Mouse (Mus musculus): ENCODE measurements around the gene Gabrg2. TPM values are rescaled to one million over a fixed set of nuclear protein-coding genes. Genes with fewer than 3 reads are reported as not detected.

Gabrg2 gene
- not detected in 2 replicates for polyA plus RNA-seq (2011; ENCODE audit: insufficient read depth, insufficient read length, low read depth, missing spikeins)

DNA sequence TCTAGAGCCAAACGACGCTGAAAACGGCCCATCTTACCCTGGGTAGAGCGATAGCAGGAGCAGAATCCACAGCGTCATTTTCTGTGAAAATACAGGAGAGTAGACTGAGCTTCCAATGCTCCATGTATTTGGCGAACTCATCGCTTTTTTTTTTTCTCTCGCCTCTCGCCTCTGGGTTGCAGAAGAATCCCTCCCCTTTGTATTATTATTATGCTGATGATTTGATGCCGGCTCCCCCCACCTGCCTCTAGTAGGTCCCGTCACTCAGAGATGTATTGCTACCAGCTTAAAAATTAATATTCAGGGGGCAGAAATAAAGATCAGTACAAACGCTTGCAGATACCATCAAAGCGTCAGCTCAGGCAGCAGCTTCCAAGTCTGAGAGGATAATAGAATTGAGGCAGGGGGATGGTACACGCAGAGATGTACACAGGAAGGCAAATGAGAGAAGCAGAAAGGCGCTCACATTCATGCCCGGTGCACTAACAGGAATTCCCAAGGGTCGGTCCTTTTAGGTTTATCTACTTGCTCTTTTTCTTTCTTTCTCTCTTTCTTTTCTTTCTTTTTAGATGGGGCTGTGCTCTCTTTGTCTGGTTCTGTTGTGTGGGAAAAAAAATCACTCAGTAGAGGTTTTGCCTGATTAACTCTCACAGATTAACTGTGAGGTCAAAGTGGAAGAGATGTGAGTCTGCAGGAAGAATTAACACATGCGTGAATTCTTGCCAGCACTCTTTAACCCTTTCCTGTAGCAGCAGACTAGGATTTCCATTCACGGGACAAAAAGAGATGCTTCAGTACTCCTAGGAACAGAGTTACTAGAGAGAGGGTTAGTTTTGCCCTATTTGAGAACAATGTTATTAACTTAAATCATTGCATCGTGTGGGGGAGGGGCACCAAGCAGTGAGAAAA is at the start of gene Gabrg2:
Gene Gabrg2, minus strand, starts transcription at position 668 of the 909 bp plus-strand sequence.
- Histone ChIP-seq H3K27me3 (ENCODE audit: control insufficient read depth, insufficient read depth, low read length, poor library complexity, severe bottlenecking) (no peaks in the 10 kb centered on the region; the same call in 1 of the 2 replicates), H3K27ac (ENCODE audit: insufficient read depth, low read length) (no peak within 1 kb of the TSS), H3K9ac (ENCODE audit: low read depth, poor library complexity, severe bottlenecking) (no peak within 1 kb of the TSS), H3K36me3 (ENCODE audit: control insufficient read depth, insufficient read depth, low read length, poor library complexity, severe bottlenecking) (no peaks in the 10 kb centered on the region), H3K4me3 (ENCODE audit: low read depth, low read length) (no peak within 1 kb of the TSS), H3K9me3 (replicated peaks; ENCODE audit: control insufficient read depth, insufficient read depth, low read length, poor library complexity, severe bottlenecking) (no peaks in the 10 kb centered on the region), H3K4me1 (ENCODE audit: control insufficient read depth, insufficient read depth, low read length) (no peaks in the 10 kb centered on the region)
- TF ChIP-seq CTCF (IDR thresholded peaks at IDR 0.05; ENCODE audit: low read depth, low read length), result no peak
- no peak for TF ChIP-seq POLR2A (IDR thresholded peaks at IDR 0.05; ENCODE audit: insufficient read depth, low read length)
- no peak for TF ChIP-seq EP300 (IDR thresholded peaks at IDR 0.05; ENCODE audit: insufficient read depth, low read depth, low read length)

DNA sequence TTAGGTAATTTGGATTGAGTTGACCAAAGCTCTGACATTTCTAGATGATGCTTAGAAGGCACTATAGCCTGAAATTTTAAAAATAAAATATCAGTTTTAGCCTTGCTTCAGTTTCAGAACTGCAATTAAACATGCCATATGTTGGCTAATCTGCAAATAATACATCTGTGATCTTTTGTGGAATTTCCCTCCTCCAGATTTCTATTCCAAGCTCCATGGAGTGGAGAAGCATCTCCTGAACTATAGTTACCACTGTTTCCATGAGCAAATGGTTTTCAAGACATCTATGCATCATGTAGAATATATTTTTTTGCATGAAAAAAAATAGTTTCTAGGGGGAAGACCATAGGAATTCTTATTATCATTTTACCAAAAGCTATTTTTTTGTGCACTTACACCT is 47.5 kb upstream of the Gabrg2 start:
- Histone ChIP-seq H3K4me3 (ENCODE audit: low read depth, low read length) (no peak overlapping the region), H3K27me3 (ENCODE audit: control insufficient read depth, insufficient read depth, low read length, poor library complexity, severe bottlenecking) (no peaks in the 10 kb centered on the region), H3K9me3 (replicated peaks; ENCODE audit: control insufficient read depth, insufficient read depth, low read length, poor library complexity, severe bottlenecking) (no peaks in the 10 kb centered on the region), H3K9ac (ENCODE audit: low read depth, poor library complexity, severe bottlenecking) (no peak overlapping the region), H3K27ac (ENCODE audit: insufficient read depth, low read length) (no peak overlapping the region), H3K4me1 (ENCODE audit: control insufficient read depth, insufficient read depth, low read length) (no peaks in the 10 kb centered on the region), H3K36me3 (ENCODE audit: control insufficient read depth, insufficient read depth, low read length, poor library complexity, severe bottlenecking) (no peaks in the 10 kb centered on the region)
- TF ChIP-seq CTCF (IDR thresholded peaks at IDR 0.05; ENCODE audit: low read depth, low read length), result no peak
- no peak for TF ChIP-seq EP300 (IDR thresholded peaks at IDR 0.05; ENCODE audit: insufficient read depth, low read depth, low read length)
- TF ChIP-seq POLR2A (IDR thresholded peaks at IDR 0.05; ENCODE audit: insufficient read depth, low read length), result no peak

DNA sequence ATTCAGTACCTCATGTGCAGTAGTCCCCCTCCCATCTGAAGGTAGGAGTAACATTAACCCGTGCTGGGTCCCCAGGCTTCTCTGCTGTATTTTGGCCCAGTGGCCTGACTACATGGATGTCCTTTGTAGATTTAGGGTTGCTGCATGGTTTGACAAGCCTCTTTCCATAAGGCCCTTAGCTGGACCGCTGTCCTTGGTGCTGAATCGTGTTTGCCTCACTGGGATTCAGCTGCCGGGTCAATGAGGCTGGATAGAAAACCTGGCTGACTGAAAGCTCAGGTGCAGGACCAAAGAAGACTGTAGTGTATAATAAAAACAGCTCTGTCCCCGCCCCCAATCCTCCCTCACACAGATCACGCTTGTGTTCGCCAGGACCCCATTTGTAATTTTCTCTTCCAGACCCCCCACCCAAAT is 1.2 kb downstream of the Gabrg2 start:
- no peaks in the 10 kb centered on the region for H3K27me3 ChIP-seq (ENCODE audit: control insufficient read depth, insufficient read depth, low read length, poor library complexity, severe bottlenecking)
- H3K36me3 ChIP-seq (ENCODE audit: control insufficient read depth, insufficient read depth, low read length, poor library complexity, severe bottlenecking), result no peaks in the 10 kb centered on the region
- H3K9ac ChIP-seq (ENCODE audit: low read depth, poor library complexity, severe bottlenecking), result no peak overlapping the region
- no peak overlapping the region for H3K4me3 ChIP-seq (ENCODE audit: low read depth, low read length)
- no peaks in the 10 kb centered on the region for H3K9me3 ChIP-seq (replicated peaks; ENCODE audit: control insufficient read depth, insufficient read depth, low read length, poor library complexity, severe bottlenecking)
- no peaks in the 10 kb centered on the region for H3K4me1 ChIP-seq (ENCODE audit: control insufficient read depth, insufficient read depth, low read length)
- no peak overlapping the region for H3K27ac ChIP-seq (ENCODE audit: insufficient read depth, low read length)
- TF ChIP-seq EP300 (IDR thresholded peaks at IDR 0.05; ENCODE audit: insufficient read depth, low read depth, low read length) (no peak), CTCF (IDR thresholded peaks at IDR 0.05; ENCODE audit: low read depth, low read length) (no peak), POLR2A (IDR thresholded peaks at IDR 0.05; ENCODE audit: insufficient read depth, low read length) (no peak)

- no peak overlapping the region for H3K4me3 ChIP-seq (ENCODE audit: low read depth, low read length)
- no peaks in the 10 kb centered on the region for H3K4me1 ChIP-seq (ENCODE audit: control insufficient read depth, insufficient read depth, low read length)
- no peak overlapping the region for H3K9ac ChIP-seq (ENCODE audit: low read depth, poor library complexity, severe bottlenecking)
- no peaks in the 10 kb centered on the region for H3K27me3 ChIP-seq (ENCODE audit: control insufficient read depth, insufficient read depth, low read length, poor library complexity, severe bottlenecking)
- no peaks in the 10 kb centered on the region for H3K36me3 ChIP-seq (ENCODE audit: control insufficient read depth, insufficient read depth, low read length, poor library complexity, severe bottlenecking)
- H3K9me3 ChIP-seq (replicated peaks; ENCODE audit: control insufficient read depth, insufficient read depth, low read length, poor library complexity, severe bottlenecking), result no peaks in the 10 kb centered on the region
- no peak for TF ChIP-seq CTCF (IDR thresholded peaks at IDR 0.05; ENCODE audit: low read depth, low read length)
- no peak for TF ChIP-seq EP300 (IDR thresholded peaks at IDR 0.05; ENCODE audit: insufficient read depth, low read depth, low read length)
- no peak for TF ChIP-seq POLR2A (IDR thresholded peaks at IDR 0.05; ENCODE audit: insufficient read depth, low read length)
- H3K27ac ChIP-seq (ENCODE audit: insufficient read depth, low read length), result no peak overlapping the region
Observed at GRCm38 (mm10) chr11:41980152-41980551, 20.5 kb downstream of the Gabrg2 start.

GRCm38 (mm10) chr11:41968595-41968994 is 32.1 kb downstream of the Gabrg2 start:
- Histone ChIP-seq H3K27ac (ENCODE audit: insufficient read depth, low read length) (no peak overlapping the region), H3K9ac (ENCODE audit: low read depth, poor library complexity, severe bottlenecking) (no peak overlapping the region), H3K4me1 (ENCODE audit: control insufficient read depth, insufficient read depth, low read length) (no peaks in the 10 kb centered on the region), H3K9me3 (replicated peaks; ENCODE audit: control insufficient read depth, insufficient read depth, low read length, poor library complexity, severe bottlenecking) (no peaks in the 10 kb centered on the region), H3K36me3 (ENCODE audit: control insufficient read depth, insufficient read depth, low read length, poor library complexity, severe bottlenecking) (no peaks in the 10 kb centered on the region), H3K4me3 (ENCODE audit: low read depth, low read length) (no peak overlapping the region), H3K27me3 (ENCODE audit: control insufficient read depth, insufficient read depth, low read length, poor library complexity, severe bottlenecking) (no peaks in the 10 kb centered on the region)
- TF ChIP-seq EP300 (IDR thresholded peaks at IDR 0.05; ENCODE audit: insufficient read depth, low read depth, low read length), result no peak
- TF ChIP-seq CTCF (IDR thresholded peaks at IDR 0.05; ENCODE audit: low read depth, low read length), result no peak
- TF ChIP-seq POLR2A (IDR thresholded peaks at IDR 0.05; ENCODE audit: insufficient read depth, low read length), result no peak

- H3K4me1 ChIP-seq (ENCODE audit: control insufficient read depth, insufficient read depth, low read length), result no peaks in the 10 kb centered on the region
- no peak overlapping the region for H3K9ac ChIP-seq (ENCODE audit: low read depth, poor library complexity, severe bottlenecking)
- H3K4me3 ChIP-seq (ENCODE audit: low read depth, low read length), result no peak overlapping the region
- no peak overlapping the region for H3K27ac ChIP-seq (ENCODE audit: insufficient read depth, low read length)
- no peaks in the 10 kb centered on the region for H3K36me3 ChIP-seq (ENCODE audit: control insufficient read depth, insufficient read depth, low read length, poor library complexity, severe bottlenecking)
- H3K9me3 ChIP-seq (replicated peaks; ENCODE audit: control insufficient read depth, insufficient read depth, low read length, poor library complexity, severe bottlenecking), result no peaks in the 10 kb centered on the region
- H3K27me3 ChIP-seq (ENCODE audit: control insufficient read depth, insufficient read depth, low read length, poor library complexity, severe bottlenecking), result no peaks in the 10 kb centered on the region
- TF ChIP-seq POLR2A (IDR thresholded peaks at IDR 0.05; ENCODE audit: insufficient read depth, low read length) (no peak), EP300 (IDR thresholded peaks at IDR 0.05; ENCODE audit: insufficient read depth, low read depth, low read length) (no peak), CTCF (IDR thresholded peaks at IDR 0.05; ENCODE audit: low read depth, low read length) (no peak)
Observed at GRCm38 (mm10) chr11:41962706-41963105, 38.0 kb downstream of the Gabrg2 start.
